Mouse (Mus musculus) intestine, embryonic 14.5 days (tissue): ENCODE data around the gene Tamm41. TPM values are rescaled to one million over a fixed set of nuclear protein-coding genes. Genes with fewer than 3 reads are reported as not detected.

Experiments
- ATAC-seq: fragments of 200-750 bp; cut with Nextera tagmentation; replicated peaks from 2 replicates; pipeline ENCODE4 v1.8.0; 2017; ENCODE audit warnings: low read depth, moderate number of reproducible peaks, moderate TSS enrichment, moderate library complexity; ENCODE audit not compliant: low FRiP score, low TSS enrichment
- DNase-seq: peaks from one replicate; pipeline ENCODE4 v3.0.0-alpha.2; 2018; ENCODE audit warnings: low spot score
- H3K27ac ChIP-seq: fragments of 300-500 bp; sonication (generic); 2 replicates; pipeline ENCODE4 v1.5.1; 2014; ENCODE audit warnings: low read depth, mild to moderate bottlenecking, control low read depth
- H3K27me3 ChIP-seq: fragments of 300-500 bp; sonication (generic); replicated peaks from 2 replicates; pipeline ENCODE4 v1.6.1; 2014; ENCODE audit warnings: low read length, control low read depth; ENCODE audit not compliant: control insufficient read depth, insufficient read depth
- H3K36me3 ChIP-seq: fragments of 300-500 bp; sonication (generic); 2 replicates; pipeline ENCODE4 v1.6.1; 2014; ENCODE audit warnings: low read length, control low read depth; ENCODE audit not compliant: control insufficient read depth, insufficient read depth
- H3K4me1 ChIP-seq: fragments of 300-500 bp; sonication (generic); replicated peaks from 2 replicates; pipeline ENCODE4 v1.6.1; 2014; ENCODE audit warnings: low read length, control low read depth, mixed read lengths; ENCODE audit not compliant: control insufficient read depth, insufficient read depth
- H3K4me2 ChIP-seq: fragments of 300-500 bp; sonication (generic); 2 replicates; pipeline ENCODE4 v1.6.1; 2014; ENCODE audit warnings: low read length
- H3K4me3 ChIP-seq: fragments of 300-500 bp; sonication (generic); 2 replicates; pipeline ENCODE4 v1.5.1; 2014; ENCODE audit warnings: low read depth, low read length, control low read depth, mixed read lengths
- H3K9ac ChIP-seq: fragments of 300-500 bp; sonication (generic); 2 replicates; pipeline ENCODE4 v1.6.1; 2014; ENCODE audit warnings: mild to moderate bottlenecking, low read length
- H3K9me3 ChIP-seq: fragments of 300-500 bp; sonication (generic); 2 replicates; pipeline ENCODE4 v1.6.1; 2016; ENCODE audit warnings: low read length, control low read depth; ENCODE audit not compliant: control insufficient read depth
- WGBS: fragments of 180-500 bp; shearing (Covaris S2); extraction: QIAGEN DNeasy Blood & Tissue Kit; methylation state at CpG from one replicate; pipeline ENCODE4 v1.1.7; 2014; 5-methylcytosine and 5-hydroxymethylcytosine counted together
- polyA plus RNA-seq: library from polyadenylated mRNA; unstranded; fragments of >200 nt; fragmentation: Nextera tagmentation; extraction: Ambion mirVana; gene quantifications from 2 replicates; pipeline ENCODE4 v1.2.1, GENCODE M21; 2014

The Tamm41 gene
- polyA plus RNA-seq, 1 experiment from 2014 or later, result 73.3 TPM

- Histone ChIP-seq H3K4me3 (no peak overlapping the region), H3K27me3 (no peaks in the 10 kb centered on the region), H3K9me3 (no peaks in the 10 kb centered on the region), H3K9ac (no peak overlapping the region), H3K4me2 (no peak overlapping the region), H3K4me1 (0 out of 2 replicates have a peak, but pooled peaks cover 3% of the 10 kb centered on the region), H3K27ac (no peak overlapping the region), H3K36me3 (0 out of 2 replicates have a peak, but pooled peaks cover 3% of the 10 kb centered on the region)
- DNase-seq, result no peak
- WGBS, result 65% methylated on average over 5 of the region's 5 CpGs
- ATAC-seq, result 0 out of 2 replicates have a peak, but pooled peaks have one; percentile 26
These were observed 40.8 kb downstream of the Tamm41 start for GRCm38 (mm10) chr6:114996910-114997309.

- DNase-seq (no peak), ATAC-seq (no peak)
- Histone ChIP-seq H3K4me1 (0 out of 2 replicates have a peak, but pooled peaks cover 3% of the 10 kb centered on the region), H3K27ac (no peak overlapping the region), H3K9ac (no peak overlapping the region), H3K27me3 (no peaks in the 10 kb centered on the region), H3K4me2 (no peak overlapping the region), H3K4me3 (no peak overlapping the region), H3K36me3 (no peaks in the 10 kb centered on the region), H3K9me3 (no peaks in the 10 kb centered on the region)
- WGBS, result 86% methylated on average over 5 of the region's 5 CpGs
These were observed 43.6 kb downstream of the Tamm41 start for GRCm38 (mm10) chr6:114994079-114994478.

GRCm38 (mm10) chr6:114993659-114994058, 44.0 kb downstream of the Tamm41 start:
- H3K9ac ChIP-seq, result no peak overlapping the region
- no peak overlapping the region for H3K27ac ChIP-seq
- ATAC-seq (no peak), DNase-seq (no peak)
- no peaks in the 10 kb centered on the region for H3K9me3 ChIP-seq
- 68% methylated on average over 8 of the region's 8 CpGs for WGBS
- H3K4me3 ChIP-seq, result no peak overlapping the region
- no peak overlapping the region for H3K4me2 ChIP-seq
- H3K27me3 ChIP-seq, result no peaks in the 10 kb centered on the region
- H3K4me1 ChIP-seq, result 0 out of 2 replicates have a peak, but pooled peaks cover 3% of the 10 kb centered on the region
- no peaks in the 10 kb centered on the region for H3K36me3 ChIP-seq

GRCm38 (mm10) chr6:114991909-114992308, 45.8 kb downstream of the Tamm41 start:
- ATAC-seq, result no peak
- DNase-seq, result no peak
- Histone ChIP-seq H3K4me3 (no peak overlapping the region), H3K27me3 (no peaks in the 10 kb centered on the region), H3K4me2 (no peak overlapping the region), H3K4me1 (no peaks in the 10 kb centered on the region), H3K9ac (no peak overlapping the region), H3K9me3 (no peaks in the 10 kb centered on the region), H3K27ac (no peak overlapping the region), H3K36me3 (no peaks in the 10 kb centered on the region)
- WGBS, result 87% methylated on average over 4 of the region's 4 CpGs

- no peak overlapping the region for H3K4me3 ChIP-seq
- no peaks in the 10 kb centered on the region for H3K4me1 ChIP-seq
- H3K36me3 ChIP-seq, result no peaks in the 10 kb centered on the region
- DNase-seq (no peak), ATAC-seq (no peak)
- no peak overlapping the region for H3K9ac ChIP-seq
- no peak overlapping the region for H3K4me2 ChIP-seq
- H3K27ac ChIP-seq, result no peak overlapping the region
- 65% methylated on average over 3 of the region's 3 CpGs for WGBS
- H3K27me3 ChIP-seq, result no peaks in the 10 kb centered on the region
- no peaks in the 10 kb centered on the region for H3K9me3 ChIP-seq
These were observed 49.1 kb downstream of the Tamm41 start for GRCm38 (mm10) chr6:114988619-114988980.

- H3K4me2 ChIP-seq, result no peak overlapping the region
These were observed 49.6 kb downstream of the Tamm41 start for GRCm38 (mm10) chr6:114987966-114988618.

GRCm38 (mm10) chr6:114982671-114983070, 55.0 kb downstream of the Tamm41 start:
- H3K27ac ChIP-seq, result no peak overlapping the region
- WGBS, result 68% methylated on average over 7 of the region's 7 CpGs

More at GRCm38 (mm10) chr6:114987966-114988618, 49.6 kb downstream of the Tamm41 start:
- no peaks in the 10 kb centered on the region for H3K4me1 ChIP-seq
- H3K27ac ChIP-seq, result no peak overlapping the region
- H3K27me3 ChIP-seq, result no peaks in the 10 kb centered on the region
- ATAC-seq (peak; percentile 48; the same call in 1 of the 2 replicates), DNase-seq (no peak)
- no peaks in the 10 kb centered on the region for H3K36me3 ChIP-seq
- 60% methylated on average over 7 of the region's 7 CpGs for WGBS
- no peak overlapping the region for H3K4me3 ChIP-seq
- H3K9ac ChIP-seq, result no peak overlapping the region
- no peaks in the 10 kb centered on the region for H3K9me3 ChIP-seq

GRCm38 (mm10) chr6:114979715-114980114, 58.0 kb downstream of the Tamm41 start:
- no peak for DNase-seq
- ATAC-seq, result no peak
- Histone ChIP-seq H3K4me2 (no peak overlapping the region), H3K27me3 (no peaks in the 10 kb centered on the region), H3K27ac (no peak overlapping the region), H3K4me3 (no peak overlapping the region), H3K9me3 (no peaks in the 10 kb centered on the region), H3K9ac (no peak overlapping the region), H3K36me3 (no peaks in the 10 kb centered on the region), H3K4me1 (no peaks in the 10 kb centered on the region)
- WGBS, result 81% methylated on average over 1 of the region's 1 CpGs

More at GRCm38 (mm10) chr6:114982671-114983070, 55.0 kb downstream of the Tamm41 start:
- Histone ChIP-seq H3K36me3 (no peaks in the 10 kb centered on the region), H3K4me1 (no peaks in the 10 kb centered on the region), H3K9me3 (no peaks in the 10 kb centered on the region), H3K27me3 (no peaks in the 10 kb centered on the region), H3K4me3 (no peak overlapping the region), H3K9ac (no peak overlapping the region), H3K4me2 (no peak overlapping the region)
- DNase-seq, result no peak
- ATAC-seq, result no peak

GRCm38 (mm10) chr6:114976915-114977419, 60.7 kb downstream of the Tamm41 start:
- Histone ChIP-seq H3K9me3 (no peaks in the 10 kb centered on the region), H3K27ac (no peak overlapping the region), H3K36me3 (no peaks in the 10 kb centered on the region), H3K4me1 (no peaks in the 10 kb centered on the region), H3K4me3 (no peak overlapping the region), H3K27me3 (no peaks in the 10 kb centered on the region), H3K4me2 (no peak overlapping the region), H3K9ac (no peak overlapping the region)
- no peak for ATAC-seq
- 65% methylated on average over 7 of the region's 7 CpGs for WGBS
- DNase-seq, result no peak
